Mouse (Mus musculus) retina, postnatal 7 days (tissue): ENCODE results near the gene Ubn2.
A peak's percentile ranks its signal among the peaks of the same experiment; 100 is the strongest.
"Not testable (repeated sequence)": the region's sequence is repeated elsewhere in the genome, so short reads cannot be mapped to it uniquely, and the experiment has no call there.

Experiments used
- DNase-seq: peaks from one replicate; pipeline ENCODE4 v3.0.0-alpha.2; 2012; ENCODE audit warnings: low read depth, low spot score

Ubn2 gene

DNA sequence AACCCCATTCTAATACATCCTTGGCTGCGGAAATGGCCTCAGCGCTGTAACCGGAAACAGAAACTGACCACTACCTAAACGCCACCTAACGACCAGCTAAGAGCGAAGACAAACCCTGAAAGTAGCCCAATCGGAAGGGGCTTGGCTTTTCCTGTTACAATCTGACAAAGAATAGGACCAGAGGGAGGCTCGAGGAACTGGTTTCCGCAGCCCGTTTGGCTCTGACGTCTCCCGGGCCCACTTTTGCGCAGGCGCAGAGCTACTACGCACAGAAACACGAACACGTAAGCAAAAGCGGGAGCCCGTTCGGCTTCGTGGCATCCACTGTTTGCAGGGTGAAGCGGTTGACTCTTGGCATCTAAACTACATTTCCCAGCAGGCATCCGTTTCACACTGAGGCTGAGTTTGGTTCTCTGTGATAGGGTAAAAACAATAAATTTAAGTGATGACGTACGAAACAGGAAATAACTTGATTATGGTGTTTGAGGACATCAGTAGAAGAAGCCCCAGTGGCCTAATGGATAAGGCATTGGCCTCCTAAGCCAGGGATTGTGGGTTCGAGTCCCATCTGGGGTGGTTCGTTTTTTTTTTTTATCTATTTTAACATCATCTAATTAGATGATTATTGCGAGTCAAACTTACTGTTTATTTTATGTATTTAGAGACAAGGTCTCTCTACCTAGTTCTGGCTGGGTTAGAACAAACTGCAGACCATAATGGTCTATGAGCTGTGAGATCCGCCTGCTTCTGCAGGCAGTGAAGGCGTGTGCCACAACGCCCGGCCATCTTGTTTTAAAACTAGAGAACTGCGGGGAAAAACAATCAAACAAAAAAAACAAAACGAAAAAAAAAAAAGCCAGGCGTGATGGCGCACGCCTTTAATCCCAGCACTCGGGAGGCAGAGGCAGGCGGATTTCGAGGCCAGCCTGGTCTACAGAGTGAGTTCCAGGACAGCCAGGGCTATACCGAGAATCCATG is 100.0 kb downstream of the Ubn2 start, which contains the start of gene Fmc1:
Gene Fmc1 (plus strand): TSS at position 75 of the 978 bp plus-strand sequence.
- peak; percentile 97 for DNase-seq

DNA sequence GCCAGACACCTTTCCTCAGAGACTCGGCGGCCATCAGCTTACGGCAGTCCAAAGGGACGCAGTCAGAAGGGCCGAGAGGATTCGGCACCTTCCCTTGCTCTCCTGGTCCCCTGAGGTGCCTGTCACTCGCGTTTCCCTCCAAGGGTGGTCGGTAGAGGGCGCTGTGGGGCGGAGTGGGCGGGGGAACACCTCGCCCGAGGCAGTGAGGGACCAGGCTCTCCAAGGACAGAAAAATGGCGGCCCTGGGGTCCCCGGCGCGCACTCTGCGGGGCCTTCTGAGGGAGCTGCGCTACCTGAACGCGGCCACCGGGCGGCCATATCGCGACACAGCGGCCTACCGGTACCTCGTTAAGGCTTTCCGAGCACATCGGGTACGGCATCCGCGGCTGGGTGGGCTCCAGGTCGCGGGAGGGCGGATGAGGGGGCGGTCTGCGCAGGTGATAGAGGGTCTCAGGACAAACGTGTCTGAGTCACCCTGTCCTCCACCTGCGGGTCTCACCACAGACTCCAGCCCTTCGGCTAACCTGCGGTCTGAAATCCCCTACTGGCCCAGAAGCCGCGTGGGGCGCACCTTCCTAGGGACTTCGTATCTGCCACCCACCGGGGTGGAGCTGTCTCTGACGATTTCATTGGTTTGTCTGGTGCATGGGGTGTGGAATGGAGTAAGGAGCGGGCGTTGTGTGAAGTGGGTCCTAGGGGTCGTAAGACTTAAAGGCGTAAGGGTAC is 101.1 kb downstream of the Ubn2 start:
- peak; percentile 99 for DNase-seq

DNA sequence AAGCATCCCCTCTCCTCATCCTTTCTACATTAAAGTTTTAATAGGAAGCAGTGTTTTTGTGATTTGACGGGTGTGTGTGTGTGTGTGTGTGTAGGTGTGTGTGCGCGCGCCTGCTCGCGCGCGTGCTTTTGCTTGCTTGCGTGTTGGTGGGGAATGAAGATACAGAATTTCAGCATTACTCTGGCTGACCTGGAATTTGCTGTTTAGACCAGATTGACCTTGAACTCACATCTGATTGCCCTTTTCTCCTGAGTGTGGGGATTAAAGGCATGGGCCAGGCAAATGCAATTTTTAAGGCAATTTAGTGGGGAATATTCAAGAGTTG is 101.6 kb downstream of the Ubn2 start:
- DNase-seq: no peak

DNA sequence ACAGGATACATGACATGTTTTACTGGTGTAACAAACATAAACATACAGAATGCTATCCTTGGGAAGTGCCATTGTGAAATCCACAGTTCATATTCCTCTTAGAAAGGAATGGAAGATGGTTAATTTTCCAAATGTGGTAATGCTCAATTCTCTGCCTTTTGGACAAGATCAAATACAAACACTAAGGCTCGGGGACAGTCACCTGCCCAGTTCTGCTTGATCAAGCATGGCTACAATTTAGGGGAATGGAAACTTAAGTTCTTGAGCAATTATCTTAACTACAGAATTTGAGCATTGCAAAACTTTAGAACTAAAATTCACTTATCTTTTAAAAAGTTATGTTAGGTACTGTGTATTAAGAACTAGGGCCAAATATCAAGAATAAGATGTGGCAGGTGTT is 102.0 kb downstream of the Ubn2 start:
- DNase-seq: no peak

DNA sequence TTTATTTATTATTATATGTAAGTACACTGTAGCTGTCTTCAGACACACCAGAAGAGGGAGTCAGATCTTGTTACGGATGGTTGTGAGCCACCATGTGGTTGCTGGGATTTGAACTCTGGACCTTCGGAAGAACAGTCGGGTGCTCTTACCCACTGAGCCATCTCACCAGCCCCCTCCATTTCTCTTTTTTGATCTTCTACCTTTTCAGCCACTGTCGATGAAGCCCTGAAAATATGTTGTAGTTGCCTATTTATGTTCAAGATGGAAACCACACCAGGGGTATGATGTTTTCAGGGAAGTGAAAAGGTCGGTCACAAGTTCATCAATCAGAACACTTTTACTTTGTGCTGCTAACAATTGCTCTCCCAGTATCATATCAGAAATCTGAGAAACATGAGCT is 110.4 kb downstream of the Ubn2 start:
- DNase-seq: not testable (repeated sequence)

DNA sequence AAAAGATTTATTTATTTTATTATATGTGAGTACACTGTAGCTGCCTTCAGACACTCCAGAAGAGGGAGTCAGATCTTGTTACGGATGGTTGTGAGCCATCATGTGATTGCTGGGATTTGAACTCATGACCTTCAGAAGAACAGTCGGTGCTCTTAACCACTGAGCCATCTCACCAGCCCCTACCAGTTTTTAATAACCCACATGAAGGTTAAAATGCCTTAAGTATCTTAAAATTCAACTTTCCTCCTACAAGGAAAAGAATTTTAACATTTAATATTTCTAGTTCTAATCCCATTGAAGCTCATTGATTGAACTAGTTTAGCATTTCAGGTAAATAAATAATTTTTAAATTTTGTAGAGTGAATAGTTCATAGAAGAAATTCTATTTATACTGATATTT is 113.3 kb downstream of the Ubn2 start:
- DNase-seq: not testable (repeated sequence)

DNA sequence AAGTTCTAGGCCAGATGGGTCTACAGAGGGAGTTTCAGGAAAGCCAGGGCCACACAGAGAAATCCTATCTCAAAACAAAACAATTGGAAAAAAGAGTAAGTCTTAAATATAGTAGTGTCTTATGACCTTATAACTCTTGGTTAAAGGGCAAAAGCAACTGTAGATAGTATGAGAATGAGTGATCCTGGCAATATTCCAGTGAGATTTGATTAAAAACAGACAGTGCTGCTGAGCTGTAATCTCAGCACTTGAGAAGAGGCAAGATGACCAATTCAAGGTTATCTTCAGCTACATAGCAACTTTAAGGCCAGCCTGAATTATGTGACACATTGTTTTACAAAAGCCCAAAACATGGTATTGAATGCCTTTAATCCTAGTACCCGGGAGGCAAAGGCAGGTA is 114.0 kb downstream of the Ubn2 start:
- no peak for DNase-seq

DNA sequence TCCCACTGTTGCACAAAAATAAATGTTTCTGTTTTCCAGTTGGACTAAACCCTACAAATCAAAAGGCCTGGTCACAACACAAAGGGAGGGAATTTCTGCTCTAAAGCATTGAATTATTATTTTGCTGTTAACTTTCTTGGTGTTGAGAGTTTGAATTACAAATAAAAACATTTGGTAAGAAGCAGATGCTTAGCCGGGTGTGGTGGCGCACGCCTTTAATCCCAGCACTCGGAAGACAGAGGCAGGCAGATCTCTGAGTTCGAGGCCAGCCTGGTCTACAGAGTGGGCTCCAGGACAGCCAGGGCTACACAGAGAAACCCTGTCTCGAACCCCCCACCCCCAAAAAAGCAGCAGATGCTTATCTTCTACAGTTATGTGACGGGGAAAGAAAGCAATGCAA is 114.8 kb downstream of the Ubn2 start:
- not testable (repeated sequence) for DNase-seq

DNA sequence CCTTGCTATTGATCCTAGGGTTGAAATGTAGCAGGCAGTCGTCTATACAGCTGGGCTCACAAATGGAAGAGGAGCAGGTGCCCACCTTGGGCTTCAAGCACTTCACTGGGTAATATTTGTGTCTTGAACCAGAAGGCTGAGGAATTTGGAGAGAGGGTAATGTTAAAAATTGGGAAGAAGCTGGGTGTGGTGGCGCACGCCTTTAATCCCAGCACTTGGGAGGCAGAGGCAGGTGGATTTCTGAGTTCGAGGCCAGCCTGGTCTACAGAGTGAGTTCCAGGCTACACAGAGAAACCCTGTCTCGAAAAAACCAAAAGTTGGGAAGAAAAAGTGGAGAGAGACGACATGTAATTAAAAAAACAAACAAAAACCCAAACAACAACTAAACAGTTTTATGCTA is 116.1 kb downstream of the Ubn2 start:
- DNase-seq: not testable (repeated sequence)

DNA sequence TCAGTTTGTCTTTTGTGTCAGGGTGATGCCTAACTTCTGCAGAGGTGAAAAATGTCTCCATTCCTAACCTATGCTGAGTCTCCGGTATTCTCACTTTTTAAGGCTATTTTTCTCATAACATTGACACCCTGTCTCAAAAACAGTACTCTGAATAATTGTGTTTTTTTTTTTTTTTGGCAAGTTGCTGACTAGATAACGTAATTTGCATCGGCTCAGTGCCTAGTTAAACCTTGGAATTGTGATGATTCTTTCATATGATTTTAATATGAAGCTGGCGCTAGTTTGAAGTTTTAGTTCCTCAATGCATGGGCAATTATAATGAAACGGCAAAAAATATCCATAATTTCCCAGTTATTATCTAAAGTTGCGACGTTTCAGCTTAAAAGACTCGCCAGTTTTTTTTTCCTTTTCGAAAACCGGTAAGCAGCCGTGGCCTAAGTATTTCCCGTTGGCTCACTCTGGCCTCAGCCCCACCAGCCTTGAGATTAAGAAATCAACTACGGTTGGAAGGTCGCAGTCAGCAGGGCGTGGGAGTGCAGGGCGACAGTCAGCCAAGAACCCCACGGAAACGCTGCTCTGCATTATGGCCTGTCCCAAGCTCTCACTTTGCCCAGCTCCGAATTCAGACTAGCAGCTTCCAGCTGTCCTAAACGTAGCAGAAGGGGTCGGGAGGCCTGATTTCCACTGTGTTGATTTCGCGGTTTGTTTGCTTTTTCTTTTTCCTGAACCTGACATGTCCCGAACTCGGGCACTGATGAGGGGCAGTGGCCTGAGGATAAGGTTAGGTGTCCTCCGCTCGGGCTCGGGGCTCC is 116.7 kb downstream of the Ubn2 start:
- DNase-seq: no peak

DNA sequence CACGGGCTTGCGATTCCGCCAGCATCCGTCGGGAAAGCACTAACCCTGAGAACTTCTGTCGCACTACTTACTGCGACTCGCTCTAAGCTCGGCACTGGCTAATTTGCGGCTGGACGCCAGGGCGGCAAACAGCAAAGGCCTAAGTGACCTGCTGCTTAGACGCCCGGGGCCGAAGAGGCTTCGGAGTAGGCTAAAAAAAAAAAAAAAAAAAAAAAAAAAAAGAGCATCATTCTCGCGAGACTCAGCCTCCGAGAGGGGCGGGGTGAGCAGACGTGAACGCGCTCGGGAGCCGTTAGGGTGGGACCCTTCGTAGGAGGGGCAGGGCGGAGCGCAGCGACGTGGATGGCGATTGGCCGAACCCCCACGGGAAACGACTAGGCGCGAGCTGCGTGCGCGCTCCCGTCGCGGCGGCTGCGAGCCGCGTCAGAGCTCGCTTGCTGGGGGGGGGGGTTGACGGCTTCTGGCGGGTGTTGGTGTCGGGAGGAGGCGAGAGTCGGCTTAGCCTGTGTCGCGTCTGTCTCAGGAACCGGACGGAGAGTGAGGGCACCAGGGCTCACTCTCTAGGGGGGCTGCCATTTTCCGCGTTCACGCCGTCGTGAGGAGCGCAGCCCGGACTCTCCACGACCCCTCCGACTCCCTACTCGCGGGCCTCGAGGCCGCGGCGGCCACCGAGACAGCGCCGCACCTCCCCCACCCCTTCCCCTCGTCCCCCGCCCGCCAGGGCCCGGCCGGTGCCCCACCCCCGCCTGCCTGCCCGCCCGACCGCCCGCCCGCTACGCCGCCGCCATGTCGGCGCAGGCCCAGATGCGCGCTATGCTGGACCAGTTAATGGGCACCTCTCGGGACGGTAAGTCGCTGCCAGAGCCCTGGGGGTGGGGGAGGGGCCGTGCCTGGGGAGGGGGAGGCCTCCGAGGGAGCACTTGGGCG is 117.6 kb downstream of the Ubn2 start, which contains the start of gene Luc7l2:
Gene Luc7l2 (plus strand): TSS at position 273 of the 927 bp plus-strand sequence.
- DNase-seq: peak; percentile 98

DNA sequence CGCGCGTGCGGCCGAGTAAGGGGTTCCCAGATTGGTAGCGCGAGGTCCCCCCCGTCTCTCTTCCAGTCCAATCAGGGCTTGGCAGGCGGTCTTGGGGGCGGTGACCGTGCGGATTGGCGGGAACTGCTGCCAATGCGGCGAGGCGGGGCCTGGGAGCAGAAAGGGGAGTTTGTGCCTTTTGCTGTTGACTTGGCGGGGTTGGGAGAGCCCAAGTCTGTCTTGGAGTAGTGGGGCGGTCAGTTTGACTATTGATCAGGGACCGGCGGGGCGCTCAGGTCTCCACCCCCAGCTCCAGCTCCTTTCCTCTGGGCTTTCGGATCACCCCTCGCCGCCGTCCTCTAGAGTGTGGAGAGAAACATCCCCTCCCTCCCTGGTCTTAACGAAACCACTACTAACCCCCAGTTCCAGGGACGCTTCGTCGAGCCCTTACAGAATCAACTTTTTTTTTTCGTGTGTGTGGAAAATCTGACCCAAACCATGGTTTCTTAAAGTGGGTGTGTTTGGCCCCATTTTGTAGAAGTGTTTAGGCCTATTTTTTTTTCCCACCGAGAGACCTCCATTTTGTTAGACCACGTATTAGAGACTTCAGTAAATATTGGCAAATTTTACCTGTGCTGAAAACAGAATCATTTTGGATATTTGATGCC is 118.4 kb downstream of the Ubn2 start:
- DNase-seq: peak; percentile 89

DNA sequence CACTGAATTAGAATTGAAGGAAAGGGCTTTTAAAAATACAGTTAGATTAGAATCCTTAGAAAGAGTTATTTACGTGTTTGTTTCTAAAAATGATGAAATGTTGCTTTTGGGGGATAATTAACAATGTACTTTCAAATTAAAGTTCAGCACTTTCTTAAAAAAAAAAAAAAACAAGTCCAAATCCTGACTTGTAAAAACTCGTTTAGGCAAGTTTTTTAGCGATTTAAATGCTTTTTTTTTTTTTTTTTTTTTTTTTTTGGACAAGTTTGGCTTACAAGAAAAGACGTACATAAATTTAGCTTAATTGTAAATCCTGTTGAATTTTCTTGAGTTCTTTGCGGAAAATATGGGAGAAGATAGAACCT is 118.9 kb downstream of the Ubn2 start:
- no peak for DNase-seq
